Mouse (Mus musculus): ENCODE results near the gene Trmt6. TPM values are rescaled to one million over a fixed set of nuclear protein-coding genes. Genes with fewer than 3 reads are reported as not detected.

The Trmt6 gene
- polyA plus RNA-seq (2014; fragmentation: Nextera tagmentation; extraction: Ambion mirVana): 31.8 and 32.9 TPM in 2 replicates

DNA sequence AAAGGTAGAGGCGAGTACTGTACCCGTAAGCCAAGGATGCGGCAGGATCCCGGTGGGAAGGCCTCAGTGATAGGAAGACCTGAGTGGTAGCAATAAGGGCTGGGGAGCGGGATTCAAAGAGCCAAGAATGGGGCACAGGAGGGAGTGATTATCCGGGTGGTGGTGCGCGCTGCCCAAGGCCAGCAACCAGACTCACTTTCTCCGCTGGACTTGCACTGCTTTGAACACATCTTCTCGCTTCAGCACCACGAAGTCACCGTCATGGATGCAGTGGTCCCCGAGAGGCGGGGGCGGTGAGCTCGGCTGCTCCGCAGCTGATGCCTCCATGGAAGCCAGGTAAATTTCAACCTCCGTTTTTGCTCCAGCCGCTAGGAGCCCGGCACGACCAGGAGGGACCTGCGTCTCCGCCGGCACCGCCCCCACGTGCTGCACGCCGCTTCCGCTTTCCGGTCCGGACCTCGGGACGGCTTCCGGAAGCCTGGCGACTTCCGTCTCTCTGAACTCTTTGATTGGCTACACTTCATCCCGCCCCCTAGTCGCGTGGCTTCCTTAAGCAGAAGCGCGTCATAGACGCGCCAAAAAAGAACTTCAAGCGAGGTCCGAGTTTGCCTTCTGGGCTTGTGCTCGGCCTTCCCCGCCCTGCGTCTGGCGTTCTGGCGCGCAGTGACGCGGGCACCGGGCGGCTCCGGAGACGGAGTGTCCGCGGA, at the start of gene Trmt6, which contains the start of gene Mcm8:
TSS of gene Trmt6 (minus strand) at position 448 of the 707 bp plus-strand sequence.
TSS of gene Mcm8 (plus strand) at position 534 of the 707 bp plus-strand sequence.
- DNase-seq (ENCODE audit: low spot score, missing footprints) (peak; percentile 98), ATAC-seq (ENCODE audit: low FRiP score) (peak; percentile 100)
- Histone ChIP-seq H3K9ac (ENCODE audit: low read length) (peak within 1 kb of the TSS; percentile 73), H3K36me3 (ENCODE audit: control insufficient read depth, insufficient read depth, low read length) (no peaks in the 10 kb centered on the region; the same call in 1 of the 2 replicates), H3K4me2 (peak within 1 kb of the TSS; percentile 85), H3K9me3 (ENCODE audit: control insufficient read depth, low read length) (no peaks in the 10 kb centered on the region), H3K4me3 (ENCODE audit: low read depth, low read length) (peak within 1 kb of the TSS; percentile 81), H3K27me3 (ENCODE audit: control insufficient read depth, insufficient read depth, low read length) (no peaks in the 10 kb centered on the region), H3K4me1 (ENCODE audit: control insufficient read depth, insufficient read depth, low read length) (peaks cover 7% of the 10 kb centered on the region), H3K27ac (ENCODE audit: low read depth, low read length) (peak within 1 kb of the TSS; percentile 63)
- under 1% methylated on average over 59 of the region's 59 CpGs for WGBS

DNA sequence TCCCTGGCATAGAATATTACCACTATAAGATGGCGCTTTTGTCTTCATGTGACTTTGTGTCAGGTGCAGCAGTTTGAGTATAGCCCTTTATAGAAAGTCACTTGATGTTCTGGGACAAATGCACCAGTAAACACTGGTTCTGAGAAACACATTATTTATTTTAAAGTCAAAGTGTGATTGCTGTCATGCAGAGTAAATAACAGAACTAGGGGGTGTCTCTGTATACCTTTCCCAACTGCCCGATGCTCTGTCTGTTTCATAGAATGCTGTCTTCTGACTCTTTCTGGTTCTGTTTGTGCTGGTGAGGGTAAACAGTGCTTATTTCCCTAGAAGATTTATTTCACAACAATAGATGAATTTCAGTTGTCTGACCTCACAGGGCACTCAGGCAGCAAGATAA, 47.5 kb upstream of the Trmt6 start:
- WGBS: 98% methylated on average over 2 of the region's 2 CpGs
- Histone ChIP-seq H3K9ac (ENCODE audit: low read length) (no peak overlapping the region), H3K4me3 (ENCODE audit: low read depth, low read length) (no peak overlapping the region), H3K27me3 (ENCODE audit: control insufficient read depth, insufficient read depth, low read length) (no peaks in the 10 kb centered on the region), H3K4me1 (ENCODE audit: control insufficient read depth, insufficient read depth, low read length) (no peaks in the 10 kb centered on the region), H3K9me3 (ENCODE audit: control insufficient read depth, low read length) (no peaks in the 10 kb centered on the region), H3K27ac (ENCODE audit: low read depth, low read length) (no peak overlapping the region), H3K36me3 (ENCODE audit: control insufficient read depth, insufficient read depth, low read length) (peaks cover 2% of the 10 kb centered on the region; the same call in 1 of the 2 replicates), H3K4me2 (no peak overlapping the region)
- no peak for ATAC-seq (ENCODE audit: low FRiP score)
- DNase-seq (ENCODE audit: low spot score, missing footprints): no peak

DNA sequence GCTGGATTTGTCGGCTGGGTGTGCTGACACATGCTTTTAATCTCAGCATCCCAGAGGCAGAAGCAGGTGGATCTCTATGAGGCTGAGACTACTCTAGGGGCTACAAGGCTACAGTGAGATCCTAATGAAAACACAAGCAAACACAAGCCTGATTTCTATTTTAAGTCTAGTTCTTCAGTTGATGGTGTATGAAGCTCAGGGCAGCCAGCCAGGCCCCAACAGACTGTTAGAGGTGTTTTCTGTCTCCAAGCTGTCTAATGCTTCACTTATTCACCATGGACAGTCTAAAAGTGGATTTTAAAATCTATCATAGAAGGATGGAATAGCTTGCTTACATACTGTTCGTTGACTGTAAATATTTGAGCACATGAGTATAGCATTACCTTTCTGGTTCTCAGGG, 45.6 kb upstream of the Trmt6 start:
- Histone ChIP-seq H3K4me1 (ENCODE audit: control insufficient read depth, insufficient read depth, low read length) (no peaks in the 10 kb centered on the region), H3K9ac (ENCODE audit: low read length) (no peak overlapping the region), H3K4me3 (ENCODE audit: low read depth, low read length) (no peak overlapping the region), H3K4me2 (no peak overlapping the region), H3K36me3 (ENCODE audit: control insufficient read depth, insufficient read depth, low read length) (peaks cover 2% of the 10 kb centered on the region; the same call in 1 of the 2 replicates), H3K27ac (ENCODE audit: low read depth, low read length) (no peak overlapping the region), H3K27me3 (ENCODE audit: control insufficient read depth, insufficient read depth, low read length) (no peaks in the 10 kb centered on the region), H3K9me3 (ENCODE audit: control insufficient read depth, low read length) (no peaks in the 10 kb centered on the region)
- 97% methylated on average over 2 of the region's 2 CpGs for WGBS
- DNase-seq (ENCODE audit: low spot score, missing footprints) (no peak), ATAC-seq (ENCODE audit: low FRiP score) (no peak)

DNA sequence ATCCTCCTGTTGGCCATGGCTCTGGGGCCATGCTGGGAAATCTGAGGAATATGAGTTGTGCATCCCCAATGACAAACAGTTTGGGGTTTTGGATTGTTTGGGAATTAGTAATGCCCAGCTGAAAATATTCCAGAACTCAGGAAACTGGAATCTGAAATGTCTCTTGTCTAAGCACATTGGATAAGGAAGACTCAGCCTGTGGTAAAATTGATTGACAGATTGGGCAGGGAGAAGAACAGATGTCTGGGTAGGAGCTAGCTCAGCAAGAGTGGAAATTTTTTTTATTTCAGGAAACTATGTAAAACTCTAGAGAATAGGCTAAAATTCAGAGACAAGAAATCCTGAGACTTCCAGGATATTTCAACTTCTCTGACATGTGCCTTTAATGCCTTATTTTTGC, 44.6 kb upstream of the Trmt6 start:
- no peak for ATAC-seq (ENCODE audit: low FRiP score)

DNA sequence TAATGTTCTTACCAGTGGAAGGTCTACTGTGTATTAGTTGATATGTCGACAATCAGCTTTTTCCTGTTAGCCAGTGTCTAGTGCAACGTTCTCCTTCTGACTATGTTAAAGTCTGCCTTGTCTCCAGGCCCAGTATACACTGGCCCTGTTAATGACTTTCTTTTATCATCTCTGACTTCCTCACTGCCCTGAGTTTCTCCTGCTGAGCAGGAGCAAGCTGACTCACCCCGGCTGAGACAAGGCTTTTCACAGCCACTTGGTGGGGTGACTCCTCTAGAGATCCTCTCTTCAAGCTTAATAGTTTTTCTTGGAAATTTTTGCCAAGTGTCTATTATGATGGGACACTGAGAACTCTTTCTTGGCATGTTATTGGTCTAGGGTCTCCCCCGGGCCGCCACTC, 40.5 kb upstream of the Trmt6 start:
- Histone ChIP-seq H3K27me3 (ENCODE audit: control insufficient read depth, insufficient read depth, low read length) (no peaks in the 10 kb centered on the region), H3K9me3 (ENCODE audit: control insufficient read depth, low read length) (no peaks in the 10 kb centered on the region), H3K27ac (ENCODE audit: low read depth, low read length) (no peak overlapping the region), H3K4me2 (no peak overlapping the region), H3K4me3 (ENCODE audit: low read depth, low read length) (no peak overlapping the region), H3K4me1 (ENCODE audit: control insufficient read depth, insufficient read depth, low read length) (no peaks in the 10 kb centered on the region), H3K9ac (ENCODE audit: low read length) (no peak overlapping the region), H3K36me3 (ENCODE audit: control insufficient read depth, insufficient read depth, low read length) (peaks cover 2% of the 10 kb centered on the region; the same call in 1 of the 2 replicates)
- no peak for ATAC-seq (ENCODE audit: low FRiP score)
- 79% methylated on average over 5 of the region's 5 CpGs for WGBS
- DNase-seq (ENCODE audit: low spot score, missing footprints): no peak

More for the DNA sequence above, 44.6 kb upstream of the Trmt6 start:
- Histone ChIP-seq H3K36me3 (ENCODE audit: control insufficient read depth, insufficient read depth, low read length) (peaks cover 2% of the 10 kb centered on the region; the same call in 1 of the 2 replicates), H3K4me3 (ENCODE audit: low read depth, low read length) (no peak overlapping the region), H3K27ac (ENCODE audit: low read depth, low read length) (no peak overlapping the region), H3K9ac (ENCODE audit: low read length) (no peak overlapping the region), H3K4me1 (ENCODE audit: control insufficient read depth, insufficient read depth, low read length) (no peaks in the 10 kb centered on the region), H3K27me3 (ENCODE audit: control insufficient read depth, insufficient read depth, low read length) (no peaks in the 10 kb centered on the region), H3K4me2 (no peak overlapping the region), H3K9me3 (ENCODE audit: control insufficient read depth, low read length) (no peaks in the 10 kb centered on the region)
- DNase-seq (ENCODE audit: low spot score, missing footprints): no peak

DNA sequence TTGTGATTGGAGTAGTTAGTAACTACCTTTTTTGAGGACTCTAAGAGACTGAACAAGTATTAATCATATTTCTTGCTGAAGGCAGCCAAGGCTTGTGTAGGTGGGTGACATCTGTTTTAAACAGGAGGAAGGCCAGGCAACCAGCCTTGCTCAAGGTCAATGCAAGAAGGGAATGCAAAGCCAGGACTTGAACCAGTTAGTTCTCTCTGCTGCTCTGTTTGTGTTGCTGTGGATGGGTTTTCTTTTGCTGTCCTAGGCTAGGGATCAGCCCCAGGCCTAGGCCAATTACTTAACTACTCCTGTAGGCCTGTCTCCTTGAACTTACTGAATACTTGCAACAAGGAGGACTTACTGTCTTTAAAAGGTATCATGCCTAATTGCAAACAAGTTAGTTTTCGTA, 37.2 kb upstream of the Trmt6 start:
- ATAC-seq (ENCODE audit: low FRiP score): no peak
- DNase-seq (ENCODE audit: low spot score, missing footprints): no peak
- H3K27ac ChIP-seq (ENCODE audit: low read depth, low read length): no peak overlapping the region
- H3K4me2 ChIP-seq: no peak overlapping the region
- no peaks in the 10 kb centered on the region for H3K9me3 ChIP-seq (ENCODE audit: control insufficient read depth, low read length)
- H3K9ac ChIP-seq (ENCODE audit: low read length): no peak overlapping the region
- peaks cover 3% of the 10 kb centered on the region; the same call in 1 of the 2 replicates for H3K4me1 ChIP-seq (ENCODE audit: control insufficient read depth, insufficient read depth, low read length)
- no peak overlapping the region for H3K4me3 ChIP-seq (ENCODE audit: low read depth, low read length)
- no peaks in the 10 kb centered on the region; the same call in none of the 2 replicates for H3K36me3 ChIP-seq (ENCODE audit: control insufficient read depth, insufficient read depth, low read length)
- no peaks in the 10 kb centered on the region for H3K27me3 ChIP-seq (ENCODE audit: control insufficient read depth, insufficient read depth, low read length)
- WGBS: 91% methylated on average over 1 of the region's 1 CpGs

DNA sequence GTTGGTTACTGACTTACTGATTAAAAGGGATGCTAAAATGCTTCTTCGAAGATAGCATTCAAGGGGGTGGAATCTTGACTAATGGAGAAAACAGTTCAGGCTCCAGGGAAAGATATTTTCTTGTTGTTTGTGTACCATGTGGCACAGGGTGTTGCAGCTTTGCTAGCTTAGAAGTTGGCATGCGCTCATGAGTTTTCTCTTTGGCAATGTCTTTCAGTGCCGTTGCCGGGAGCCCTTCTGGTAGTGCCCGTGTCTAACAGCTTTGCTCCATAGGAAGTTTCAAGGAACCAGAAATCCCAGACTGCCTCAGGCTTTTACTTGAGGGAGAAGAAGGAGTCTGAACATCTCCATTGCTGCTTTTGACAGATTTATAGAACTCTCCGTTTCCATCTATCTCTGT, 33.3 kb upstream of the Trmt6 start:
- no peak overlapping the region for H3K4me3 ChIP-seq (ENCODE audit: low read depth, low read length)
- DNase-seq (ENCODE audit: low spot score, missing footprints): no peak
- no peaks in the 10 kb centered on the region for H3K9me3 ChIP-seq (ENCODE audit: control insufficient read depth, low read length)
- no peak overlapping the region for H3K9ac ChIP-seq (ENCODE audit: low read length)
- peaks cover 10% of the 10 kb centered on the region for H3K4me1 ChIP-seq (ENCODE audit: control insufficient read depth, insufficient read depth, low read length)
- no peaks in the 10 kb centered on the region; the same call in none of the 2 replicates for H3K36me3 ChIP-seq (ENCODE audit: control insufficient read depth, insufficient read depth, low read length)
- no peak overlapping the region for H3K4me2 ChIP-seq
- ATAC-seq (ENCODE audit: low FRiP score): no peak
- 93% methylated on average over 6 of the region's 6 CpGs for WGBS
- no peak overlapping the region for H3K27ac ChIP-seq (ENCODE audit: low read depth, low read length)
- H3K27me3 ChIP-seq (ENCODE audit: control insufficient read depth, insufficient read depth, low read length): no peaks in the 10 kb centered on the region

DNA sequence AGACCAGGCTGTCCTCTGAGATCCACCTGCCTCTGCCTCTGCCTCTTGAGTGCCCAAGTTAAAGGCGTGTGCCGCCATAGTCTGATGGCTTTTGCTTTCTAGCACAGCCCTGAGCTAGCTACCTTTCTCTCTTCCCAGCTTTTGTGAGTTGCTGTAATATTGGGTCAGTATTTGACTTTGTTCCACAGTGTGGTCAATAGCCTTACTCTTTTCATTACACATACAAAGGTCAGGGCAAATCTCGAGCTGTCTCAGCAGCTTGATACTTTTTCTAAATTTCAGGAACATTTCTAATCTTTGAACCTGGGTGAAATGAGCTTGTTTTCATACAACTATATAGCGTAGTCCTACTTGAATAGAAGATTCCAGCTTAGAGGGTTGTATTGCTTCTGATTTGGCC, 32.5 kb upstream of the Trmt6 start:
- no peaks in the 10 kb centered on the region for H3K27me3 ChIP-seq (ENCODE audit: control insufficient read depth, insufficient read depth, low read length)
- H3K36me3 ChIP-seq (ENCODE audit: control insufficient read depth, insufficient read depth, low read length): no peaks in the 10 kb centered on the region; the same call in none of the 2 replicates
- 87% methylated on average over 4 of the region's 4 CpGs for WGBS
- ATAC-seq (ENCODE audit: low FRiP score) (no peak), DNase-seq (ENCODE audit: low spot score, missing footprints) (no peak)
- H3K4me3 ChIP-seq (ENCODE audit: low read depth, low read length): no peak overlapping the region
- no peak overlapping the region for H3K27ac ChIP-seq (ENCODE audit: low read depth, low read length)
- H3K4me2 ChIP-seq: no peak overlapping the region
- peaks cover 10% of the 10 kb centered on the region for H3K4me1 ChIP-seq (ENCODE audit: control insufficient read depth, insufficient read depth, low read length)
- H3K9me3 ChIP-seq (ENCODE audit: control insufficient read depth, low read length): no peaks in the 10 kb centered on the region
- no peak overlapping the region for H3K9ac ChIP-seq (ENCODE audit: low read length)

DNA sequence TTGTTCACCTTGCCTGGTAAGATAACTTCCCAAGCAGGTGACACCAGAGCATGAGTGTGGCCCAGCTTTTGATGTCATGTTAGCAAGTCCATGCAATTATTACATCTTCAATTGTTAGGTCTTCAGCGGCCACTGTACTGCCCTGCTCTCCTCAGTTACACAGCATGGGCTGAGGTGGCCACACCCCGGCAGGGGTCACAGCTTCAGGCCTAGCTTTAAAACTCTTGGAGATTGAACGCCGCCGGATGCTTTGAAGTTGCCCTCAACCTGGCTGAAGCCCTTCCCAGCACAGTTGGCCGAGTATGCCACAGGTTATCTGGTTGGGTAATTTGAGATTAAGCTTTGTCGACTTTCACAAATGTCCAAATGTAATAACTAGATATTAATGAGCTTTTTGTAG, 31.7 kb upstream of the Trmt6 start:
- ATAC-seq (ENCODE audit: low FRiP score) (0 out of 2 replicates have a peak, but pooled peaks have one; percentile 28), DNase-seq (ENCODE audit: low spot score, missing footprints) (no peak)
- no peaks in the 10 kb centered on the region; the same call in none of the 2 replicates for H3K36me3 ChIP-seq (ENCODE audit: control insufficient read depth, insufficient read depth, low read length)
- peak overlapping the region; percentile 91; the same call in 1 of the 2 replicates for H3K9ac ChIP-seq (ENCODE audit: low read length)
- no peaks in the 10 kb centered on the region for H3K27me3 ChIP-seq (ENCODE audit: control insufficient read depth, insufficient read depth, low read length)
- peak overlapping the region; percentile 95 for H3K4me3 ChIP-seq (ENCODE audit: low read depth, low read length)
- peak overlapping the region; percentile 85 for H3K4me2 ChIP-seq
- no peak overlapping the region for H3K27ac ChIP-seq (ENCODE audit: low read depth, low read length)
- H3K4me1 ChIP-seq (ENCODE audit: control insufficient read depth, insufficient read depth, low read length): peaks cover 10% of the 10 kb centered on the region
- WGBS: 46% methylated on average over 7 of the region's 7 CpGs
- no peaks in the 10 kb centered on the region for H3K9me3 ChIP-seq (ENCODE audit: control insufficient read depth, low read length)
